Mouse (Mus musculus): Measurements from ENCODE around the gene 1110032A03Rik. TPM values are rescaled to one million over a fixed set of nuclear protein-coding genes. Genes with fewer than 3 reads are reported as not detected.

1110032A03Rik gene
- polyA plus RNA-seq, 1 experiment from 2014 or later: 24.4 TPM

Other genes starting within 250 kb of the 1110032A03Rik start
- 82.3 and 83.6 TPM in 2 replicates for gene Pts, start 246.8 kb downstream of the 1110032A03Rik start, polyA plus RNA-seq (2015; fragmentation: Nextera tagmentation; extraction: Ambion mirVana)
- 3.1 and 3.4 TPM in 2 replicates for gene Il18, start 220.7 kb downstream of the 1110032A03Rik start, polyA plus RNA-seq (2015; fragmentation: Nextera tagmentation; extraction: Ambion mirVana)
- 0.13 and 0.25 TPM in 2 replicates for gene Bco2, start 220.3 kb downstream of the 1110032A03Rik start, polyA plus RNA-seq (2015; fragmentation: Nextera tagmentation; extraction: Ambion mirVana)
- not detected in 2 replicates for gene Tex12, start 214.2 kb downstream of the 1110032A03Rik start, polyA plus RNA-seq (2015; fragmentation: Nextera tagmentation; extraction: Ambion mirVana)
- 661 and 746 TPM in 2 replicates for gene Sdhd, start 171.7 kb downstream of the 1110032A03Rik start, polyA plus RNA-seq (2015; fragmentation: Nextera tagmentation; extraction: Ambion mirVana)
- 216 and 279 TPM in 2 replicates for gene Timm8b, start 171.6 kb downstream of the 1110032A03Rik start, polyA plus RNA-seq (2015; fragmentation: Nextera tagmentation; extraction: Ambion mirVana)
- 2.1 and 2.6 TPM in 2 replicates for gene Pih1d2, start 158.2 kb downstream of the 1110032A03Rik start, polyA plus RNA-seq (2015; fragmentation: Nextera tagmentation; extraction: Ambion mirVana)
- gene Nkapd1, start 158.1 kb downstream of the 1110032A03Rik start, polyA plus RNA-seq (2015; fragmentation: Nextera tagmentation; extraction: Ambion mirVana): 14.5 and 16.4 TPM in 2 replicates
- 125 and 140 TPM in 2 replicates for gene Dlat, start 115.7 kb downstream of the 1110032A03Rik start, polyA plus RNA-seq (2015; fragmentation: Nextera tagmentation; extraction: Ambion mirVana)
- gene Dixdc1, start 36.0 kb downstream of the 1110032A03Rik start, polyA plus RNA-seq (2015; fragmentation: Nextera tagmentation; extraction: Ambion mirVana): 9.1 and 9.2 TPM in 2 replicates
- gene 2310030G06Rik, start 29.0 kb downstream of the 1110032A03Rik start, polyA plus RNA-seq (2015; fragmentation: Nextera tagmentation; extraction: Ambion mirVana): 8.7 and 9.2 TPM in 2 replicates
- gene Cryab, start 24.2 kb downstream of the 1110032A03Rik start, polyA plus RNA-seq (2015; fragmentation: Nextera tagmentation; extraction: Ambion mirVana): 978 and 1,330 TPM in 2 replicates
- gene Hspb2, start 23.2 kb downstream of the 1110032A03Rik start, polyA plus RNA-seq (2015; fragmentation: Nextera tagmentation; extraction: Ambion mirVana): 236 and 268 TPM in 2 replicates
- gene Fdxacb1, start 7.3 kb downstream of the 1110032A03Rik start, polyA plus RNA-seq (2015; fragmentation: Nextera tagmentation; extraction: Ambion mirVana): 7.6 and 10.2 TPM in 2 replicates
- 20.7 and 29.7 TPM in 2 replicates for gene Alg9, start 501 bp downstream of the 1110032A03Rik start, polyA plus RNA-seq (2015; fragmentation: Nextera tagmentation; extraction: Ambion mirVana)
- 33.4 and 42.5 TPM in 2 replicates for gene Ppp2r1b, start 69.8 kb upstream of the 1110032A03Rik start, polyA plus RNA-seq (2015; fragmentation: Nextera tagmentation; extraction: Ambion mirVana)
- 13.7 and 14.9 TPM in 2 replicates for gene Sik2, start 233.6 kb upstream of the 1110032A03Rik start, polyA plus RNA-seq (2015; fragmentation: Nextera tagmentation; extraction: Ambion mirVana)